Mouse (Mus musculus) intestine, embryonic 16.5 days (tissue): ENCODE measurements around the gene Galnt15. TPM values are rescaled to one million over a fixed set of nuclear protein-coding genes. Genes with fewer than 3 reads are reported as not detected.
"Not testable (repeated sequence)": the region's sequence is repeated elsewhere in the genome, so short reads cannot be mapped to it uniquely, and the experiment has no call there.

Source experiments
- ATAC-seq: fragments of 200-750 bp; cut with Nextera tagmentation; 2 replicates; pipeline ENCODE4 v1.8.0; 2017; ENCODE audit warnings: moderate TSS enrichment, moderate library complexity
- H3K27ac ChIP-seq: fragments of 300-500 bp; sonication (generic); 2 replicates; pipeline ENCODE4 v1.5.1; 2014; ENCODE audit warnings: mild to moderate bottlenecking, low read length
- H3K27me3 ChIP-seq: fragments of 300-500 bp; sonication (generic); replicated peaks from 2 replicates; pipeline ENCODE4 v1.6.1; 2014; ENCODE audit warnings: low read length, control low read depth, mixed read lengths; ENCODE audit not compliant: control insufficient read depth, insufficient read depth
- H3K36me3 ChIP-seq: fragments of 300-500 bp; sonication (generic); 2 replicates; pipeline ENCODE4 v1.6.1; 2014; ENCODE audit warnings: low read length, control low read depth; ENCODE audit not compliant: control insufficient read depth, insufficient read depth
- H3K4me1 ChIP-seq: fragments of 300-500 bp; sonication (generic); 2 replicates; pipeline ENCODE4 v1.6.1; 2014; ENCODE audit warnings: low read length, control low read depth, mixed read lengths; ENCODE audit not compliant: control insufficient read depth, insufficient read depth
- H3K4me2 ChIP-seq: fragments of 300-500 bp; sonication (generic); 2 replicates; pipeline ENCODE4 v1.6.1; 2014; ENCODE audit warnings: low read depth, low read length, control low read depth
- H3K4me3 ChIP-seq: fragments of 300-500 bp; sonication (generic); 2 replicates; pipeline ENCODE4 v1.5.1; 2014; ENCODE audit warnings: mild to moderate bottlenecking, low read length
- H3K9ac ChIP-seq: fragments of 300-500 bp; sonication (generic); 2 replicates; pipeline ENCODE4 v1.6.1; 2014; ENCODE audit warnings: low read depth, low read length
- H3K9me3 ChIP-seq: fragments of 300-500 bp; sonication (generic); 2 replicates; pipeline ENCODE4 v1.6.1; 2016; ENCODE audit warnings: low read length, control low read depth; ENCODE audit not compliant: control insufficient read depth
- WGBS: fragments of 180-500 bp; shearing (Covaris S2); extraction: QIAGEN DNeasy Blood & Tissue Kit; methylation state at CpG from one replicate; pipeline ENCODE4 v1.1.7; 2014; 5-methylcytosine and 5-hydroxymethylcytosine counted together
- polyA plus RNA-seq: library from polyadenylated mRNA; unstranded; fragments of >200 nt; fragmentation: Nextera tagmentation; extraction: Ambion mirVana; gene quantifications from 2 replicates; pipeline ENCODE4 v1.2.1, GENCODE M21; 2015

Gene Galnt15
- polyA plus RNA-seq, 1 experiment from 2014 or later = 0.05 TPM

DNA sequence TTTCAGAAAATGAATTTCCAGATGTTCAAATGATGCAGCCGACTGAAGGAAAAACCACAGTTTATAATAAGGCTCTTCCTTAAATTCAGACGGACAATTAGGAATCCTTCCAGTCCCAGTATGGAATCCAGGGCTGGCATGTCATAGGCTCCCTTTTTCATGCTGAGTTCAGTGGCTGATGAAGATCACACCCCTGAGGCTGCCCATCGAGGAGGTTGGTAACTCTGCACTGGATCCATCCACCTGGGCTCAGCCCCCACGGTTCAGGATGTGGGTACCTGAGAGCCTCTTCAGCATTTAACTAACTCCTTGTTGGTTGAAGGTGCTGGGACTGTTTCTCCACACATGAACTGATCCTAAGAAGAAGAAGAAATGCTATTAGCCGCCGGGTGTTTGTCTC lies 54.1 kb downstream of the Galnt15 start:
- H3K9ac ChIP-seq = no peak overlapping the region
- H3K27ac ChIP-seq = no peak overlapping the region
- H3K9me3 ChIP-seq = no peaks in the 10 kb centered on the region
- H3K27me3 ChIP-seq = no peaks in the 10 kb centered on the region
- no peak for ATAC-seq
- peaks cover 14% of the 10 kb centered on the region for H3K36me3 ChIP-seq
- no peak overlapping the region for H3K4me3 ChIP-seq
- no peak overlapping the region for H3K4me2 ChIP-seq
- peaks cover 6% of the 10 kb centered on the region for H3K4me1 ChIP-seq
- WGBS = 92% methylated on average over 6 of the region's 6 CpGs

- no peak for ATAC-seq
- Histone ChIP-seq H3K36me3 (peaks cover 14% of the 10 kb centered on the region), H3K4me2 (no peak overlapping the region), H3K27ac (no peak overlapping the region), H3K9me3 (no peaks in the 10 kb centered on the region), H3K4me1 (peaks cover 6% of the 10 kb centered on the region), H3K27me3 (no peaks in the 10 kb centered on the region), H3K9ac (no peak overlapping the region), H3K4me3 (no peak overlapping the region)
- WGBS = 90% methylated on average over 2 of the region's 2 CpGs
These were observed 54.7 kb downstream of the Galnt15 start for GRCm38 (mm10) chr14:32083466-32083865.

DNA sequence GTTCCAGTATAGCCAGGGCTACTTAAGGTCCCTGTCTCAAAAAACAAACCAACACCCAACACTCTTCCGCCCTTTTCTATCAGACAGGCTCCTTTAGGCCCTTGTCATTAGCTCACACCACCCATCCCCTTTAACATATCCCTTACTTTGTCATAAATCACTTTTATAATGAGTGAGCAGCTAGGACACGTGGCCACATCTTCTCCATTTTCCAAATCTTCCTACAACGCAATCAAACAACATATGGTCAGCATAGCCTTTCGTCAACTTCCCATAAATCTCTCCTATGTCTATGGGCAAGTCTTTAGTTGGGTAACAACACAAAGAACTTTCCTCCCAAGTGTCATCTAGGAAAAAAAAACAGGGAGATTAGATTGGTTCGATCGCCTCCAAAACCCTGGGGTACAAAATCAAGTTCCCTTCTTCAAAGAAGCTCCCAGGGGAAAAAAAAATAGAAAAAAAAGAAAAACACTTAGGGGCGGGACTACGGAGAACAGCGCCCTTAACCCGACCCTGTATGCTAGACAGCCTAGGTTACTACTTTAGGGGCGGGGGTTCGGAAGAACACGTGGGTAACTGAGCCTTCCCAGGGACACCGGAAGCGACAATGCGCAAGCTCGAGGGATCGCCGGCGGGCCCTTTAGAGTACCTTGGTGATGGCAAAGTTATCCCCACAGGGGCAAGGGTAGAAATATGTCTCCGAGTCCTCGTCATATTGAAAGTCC lies 56.1 kb downstream of the Galnt15 start, which contains the start of gene Oxnad1:
TSS of gene Oxnad1 (plus strand) at position 614 of the 725 bp plus-strand sequence.
- ATAC-seq = peak; percentile 96
- peaks cover 6% of the 10 kb centered on the region for H3K4me1 ChIP-seq
- WGBS = 1% methylated on average over 22 of the region's 22 CpGs

DNA sequence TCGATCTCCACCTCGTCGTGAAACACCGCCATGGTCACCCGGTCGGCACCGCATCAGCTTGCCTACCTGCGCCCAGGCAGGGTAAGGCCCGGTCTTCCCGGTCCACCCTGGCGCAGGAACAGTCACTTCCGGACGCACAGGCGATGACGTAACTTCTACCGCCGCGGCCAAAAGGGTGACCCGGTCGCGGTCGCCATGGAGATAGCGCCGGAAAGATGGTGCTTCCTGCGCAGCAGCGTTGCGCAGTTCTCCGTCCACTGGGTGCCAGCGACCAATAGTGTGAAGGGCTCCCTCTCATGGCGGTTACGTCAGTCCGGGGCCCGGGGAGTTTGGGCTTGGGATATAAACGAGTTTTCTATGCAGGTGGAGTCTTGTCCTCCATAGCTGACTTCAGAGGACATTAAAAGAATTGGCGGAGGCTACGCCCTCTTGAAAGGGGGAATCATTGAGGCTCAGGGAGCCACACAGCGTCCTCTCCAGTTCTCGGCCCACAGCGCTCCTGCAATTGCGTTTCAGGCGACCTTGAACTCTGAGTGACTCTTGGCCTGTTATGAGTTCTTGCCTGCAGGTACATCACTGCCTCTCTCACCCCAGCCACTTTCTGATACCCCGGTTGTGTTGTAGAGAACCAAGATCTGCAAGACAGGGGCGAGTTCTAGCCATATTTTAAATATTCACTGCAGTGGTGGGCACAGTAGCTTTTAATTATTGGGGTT lies 56.9 kb downstream of the Galnt15 start, which contains the start of gene Dph3:
TSS of gene Dph3 (minus strand) at position 244 of the 716 bp plus-strand sequence.
- Histone ChIP-seq H3K4me3 (peak within 1 kb of the TSS; percentile 69), H3K9ac (peak within 1 kb of the TSS; percentile 78), H3K36me3 (peaks cover 14% of the 10 kb centered on the region), H3K4me1 (peaks cover 6% of the 10 kb centered on the region), H3K9me3 (no peaks in the 10 kb centered on the region), H3K4me2 (peak within 1 kb of the TSS; percentile 80), H3K27me3 (no peaks in the 10 kb centered on the region), H3K27ac (peak within 1 kb of the TSS; percentile 95)
- peak; percentile 98 for ATAC-seq
- WGBS = under 1% methylated on average over 43 of the region's 43 CpGs

More for the DNA sequence above, 56.1 kb downstream of the Galnt15 start, which contains the start of gene Oxnad1:
- Histone ChIP-seq H3K9me3 (no peaks in the 10 kb centered on the region), H3K9ac (peak within 1 kb of the TSS; percentile 78), H3K27ac (peak within 1 kb of the TSS; percentile 95), H3K4me2 (peak within 1 kb of the TSS; percentile 80), H3K36me3 (peaks cover 14% of the 10 kb centered on the region), H3K4me3 (peak within 1 kb of the TSS; percentile 69), H3K27me3 (no peaks in the 10 kb centered on the region)

- peak overlapping the region; percentile 80 for H3K4me2 ChIP-seq
- peaks cover 14% of the 10 kb centered on the region for H3K36me3 ChIP-seq
- peak overlapping the region; percentile 78 for H3K9ac ChIP-seq
- H3K4me1 ChIP-seq = peaks cover 6% of the 10 kb centered on the region
- peak overlapping the region; percentile 95 for H3K27ac ChIP-seq
- peak overlapping the region; percentile 69 for H3K4me3 ChIP-seq
- H3K27me3 ChIP-seq = no peaks in the 10 kb centered on the region
- WGBS = 7% methylated on average over 8 of the region's 8 CpGs
- no peak for ATAC-seq
- no peaks in the 10 kb centered on the region for H3K9me3 ChIP-seq
These were observed 57.4 kb downstream of the Galnt15 start for GRCm38 (mm10) chr14:32086226-32086625.

GRCm38 (mm10) chr14:32087584-32088248 lies 58.9 kb downstream of the Galnt15 start:
- H3K9ac ChIP-seq, H3K27ac ChIP-seq, H3K36me3 ChIP-seq, H3K4me1 ChIP-seq, H3K27me3 ChIP-seq, H3K4me3 ChIP-seq, H3K9me3 ChIP-seq, ATAC-seq: not testable (repeated sequence)
- H3K4me2 ChIP-seq = peak overlapping the region; percentile 80; the same call in 1 of the 2 replicates
- 89% methylated on average over 7 of the region's 7 CpGs for WGBS

GRCm38 (mm10) chr14:32091124-32091523 lies 62.3 kb downstream of the Galnt15 start:
- no peak overlapping the region for H3K27ac ChIP-seq
- no peak overlapping the region for H3K4me3 ChIP-seq

GRCm38 (mm10) chr14:32091704-32092103 lies 62.9 kb downstream of the Galnt15 start:
- no peaks in the 10 kb centered on the region for H3K27me3 ChIP-seq
- WGBS = 85% methylated on average over 4 of the region's 4 CpGs
- 0 out of 2 replicates have a peak, but pooled peaks cover 3% of the 10 kb centered on the region for H3K36me3 ChIP-seq
- H3K4me3 ChIP-seq = no peak overlapping the region
- H3K9me3 ChIP-seq = no peaks in the 10 kb centered on the region
- no peak overlapping the region for H3K4me2 ChIP-seq
- no peak for ATAC-seq
- no peak overlapping the region for H3K27ac ChIP-seq
- H3K9ac ChIP-seq = no peak overlapping the region
- H3K4me1 ChIP-seq = peaks cover 6% of the 10 kb centered on the region

More at GRCm38 (mm10) chr14:32091124-32091523, 62.3 kb downstream of the Galnt15 start:
- H3K27me3 ChIP-seq = no peaks in the 10 kb centered on the region
- no peaks in the 10 kb centered on the region for H3K9me3 ChIP-seq
- no peak for ATAC-seq
- 0 out of 2 replicates have a peak, but pooled peaks cover 3% of the 10 kb centered on the region for H3K36me3 ChIP-seq
- H3K4me1 ChIP-seq = peaks cover 6% of the 10 kb centered on the region
- no peak overlapping the region for H3K9ac ChIP-seq
- H3K4me2 ChIP-seq = no peak overlapping the region
- 48% methylated on average over 4 of the region's 4 CpGs for WGBS

DNA sequence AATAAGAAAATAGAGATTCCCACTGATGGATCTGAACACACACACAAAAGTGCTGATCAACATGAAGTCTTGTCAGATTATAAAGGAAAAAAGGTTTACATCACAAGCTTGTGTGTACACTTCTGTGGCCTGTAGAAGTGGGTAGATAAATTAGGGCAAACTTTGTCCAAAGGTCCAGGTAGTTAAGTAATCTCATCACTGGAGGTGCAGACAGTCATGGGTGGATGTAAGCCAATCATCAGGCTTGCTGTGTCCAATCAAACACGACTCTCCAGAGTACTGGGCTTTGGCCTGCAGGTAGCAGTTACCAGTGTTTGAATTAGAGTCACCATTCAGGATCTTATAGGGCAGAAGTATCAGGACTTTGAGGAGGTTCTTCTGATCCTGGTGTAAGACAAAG lies 64.2 kb downstream of the Galnt15 start:
- H3K9ac ChIP-seq = no peak overlapping the region
- H3K36me3 ChIP-seq = 0 out of 2 replicates have a peak, but pooled peaks cover 3% of the 10 kb centered on the region
- no peaks in the 10 kb centered on the region for H3K9me3 ChIP-seq
- 62% methylated on average over 1 of the region's 1 CpGs for WGBS
- ATAC-seq = no peak
- no peak overlapping the region for H3K4me2 ChIP-seq
- H3K4me3 ChIP-seq = no peak overlapping the region
- no peaks in the 10 kb centered on the region for H3K4me1 ChIP-seq
- no peak overlapping the region for H3K27ac ChIP-seq
- no peaks in the 10 kb centered on the region for H3K27me3 ChIP-seq
